Mouse (Mus musculus): ENCODE measurements around the gene Susd6.

The Susd6 gene

DNA sequence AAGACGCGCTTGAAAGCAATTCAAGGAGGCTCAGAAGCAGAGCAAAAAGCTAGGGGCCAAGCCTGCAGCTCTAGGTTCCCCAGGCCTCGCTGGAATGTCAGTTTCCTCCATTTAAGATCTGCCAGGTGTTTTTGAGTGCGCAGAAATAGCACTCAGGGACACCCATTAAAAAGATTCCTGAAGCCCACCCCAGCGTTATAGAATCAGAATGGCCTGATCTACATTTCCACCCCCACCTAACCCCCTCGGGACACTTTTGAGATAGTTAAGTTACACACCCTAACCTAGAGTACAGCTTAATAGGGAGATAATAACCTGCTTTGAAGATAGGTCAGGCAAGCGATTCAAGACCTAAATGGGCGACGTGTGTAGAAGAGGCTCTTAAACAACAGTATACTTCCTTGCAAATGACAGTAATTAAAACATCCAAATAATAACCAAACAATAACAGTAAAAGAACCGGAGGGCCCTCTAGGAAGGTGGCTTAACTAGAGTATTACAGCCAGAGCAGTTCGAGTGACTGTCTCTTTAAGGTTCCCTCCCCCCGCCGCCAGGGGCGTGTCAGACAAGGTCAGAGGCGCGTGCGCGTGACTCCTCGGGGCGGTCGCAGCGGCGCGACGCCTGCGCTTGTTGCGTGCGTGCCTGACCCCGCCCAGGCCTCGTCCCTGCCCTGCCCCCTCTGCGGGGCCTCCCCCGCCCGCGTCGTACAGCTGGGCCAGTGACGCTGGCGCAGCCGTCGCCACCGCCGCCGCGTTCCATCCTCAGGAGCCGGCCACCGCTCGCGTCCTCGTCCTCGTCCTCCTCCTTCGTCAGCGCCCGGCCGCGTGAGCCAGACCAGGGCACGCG is at the start of gene Susd6:
Gene Susd6 (plus strand): TSS at position 662 of the 846 bp plus-strand sequence.
- DNase-seq (ENCODE audit: low spot score in 2 of 2): peak; percentile 98 to 99

DNA sequence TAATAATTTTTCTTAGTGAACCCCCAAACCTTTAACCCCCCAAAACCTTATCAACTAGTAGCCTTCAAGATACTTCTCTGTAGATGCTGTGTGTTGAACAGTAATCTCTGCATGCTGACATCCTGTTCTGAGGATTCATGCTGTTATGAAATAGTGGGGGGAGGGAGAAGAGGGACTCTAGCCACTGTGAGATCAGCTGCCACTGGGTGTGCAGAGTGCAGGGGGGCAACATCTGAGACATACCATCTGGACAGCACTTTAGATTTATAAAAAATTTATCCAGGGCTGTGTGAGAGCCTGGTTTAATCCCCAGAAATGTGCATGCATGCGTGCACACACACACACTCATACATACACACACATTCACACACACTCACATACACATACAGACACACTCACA is 45.7 kb upstream of the Susd6 start:
- no peak for DNase-seq (ENCODE audit: low spot score in 2 of 2)

GRCm38 (mm10) chr12:80746031-80746813 is 44.1 kb upstream of the Susd6 start:
- no peak for DNase-seq (ENCODE audit: low spot score in 2 of 2)

- no peak for DNase-seq (ENCODE audit: low spot score in 2 of 2)
These were observed 38.8 kb upstream of the Susd6 start for GRCm38 (mm10) chr12:80751556-80751955.

- DNase-seq (ENCODE audit: low spot score in 2 of 2): peak; percentile 68 to 74
These were observed 32.4 kb upstream of the Susd6 start for GRCm38 (mm10) chr12:80757751-80758558.

GRCm38 (mm10) chr12:80758559-80759386 is 31.5 kb upstream of the Susd6 start:
- no peak for DNase-seq (ENCODE audit: low spot score in 2 of 2)

- no peak for DNase-seq (ENCODE audit: low spot score in 2 of 2)
These were observed 31.0 kb upstream of the Susd6 start for GRCm38 (mm10) chr12:80759387-80759712.

GRCm38 (mm10) chr12:80759713-80760395 is 30.5 kb upstream of the Susd6 start:
- DNase-seq (ENCODE audit: low spot score in 2 of 2): no peak

DNA sequence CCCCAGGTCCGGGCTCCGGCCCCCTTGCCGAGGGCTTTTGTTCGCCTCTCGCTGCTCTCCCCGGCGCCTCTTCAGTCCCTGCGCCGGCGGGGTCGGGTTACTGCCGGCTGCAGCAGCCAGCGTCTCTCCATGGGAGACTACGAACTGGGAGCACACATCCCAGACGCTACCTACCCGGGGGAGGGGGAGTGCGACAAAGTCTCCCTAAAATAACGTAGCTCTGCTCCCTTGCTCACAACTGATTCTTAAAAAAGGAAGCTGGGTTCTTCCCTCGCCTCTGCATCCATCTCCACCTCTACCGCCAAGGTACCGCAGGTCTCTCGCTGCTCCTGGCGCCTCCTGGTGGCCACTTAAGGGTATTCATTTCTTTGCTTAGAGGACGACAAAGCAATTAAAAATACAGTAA is 29.9 kb upstream of the Susd6 start, which contains the start of gene Ccdc177:
Gene Ccdc177 (minus strand): TSS at position 292 of the 406 bp plus-strand sequence.
- peak; percentile 53 to 81 for DNase-seq (ENCODE audit: low spot score in 2 of 2)

DNA sequence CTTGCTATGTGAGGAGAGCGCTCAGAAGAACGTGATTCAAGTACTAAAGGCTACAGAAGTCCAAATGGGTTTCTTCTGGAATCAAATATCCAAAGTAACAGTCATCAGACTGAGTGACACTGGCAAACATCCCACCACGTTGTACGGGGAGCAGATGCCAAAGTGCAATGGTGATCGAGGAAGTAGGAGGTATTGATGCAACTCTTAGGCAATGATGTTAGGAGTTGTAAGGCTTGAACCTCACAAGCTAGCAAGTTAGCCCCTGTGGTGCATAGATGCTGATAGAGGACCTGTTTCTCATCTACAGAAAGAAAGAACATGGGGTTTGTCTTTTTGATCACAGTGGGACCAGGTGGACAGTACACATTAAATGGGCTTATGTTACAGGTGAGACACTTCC is 27.3 kb upstream of the Susd6 start:
- no peak for DNase-seq (ENCODE audit: low spot score in 2 of 2)

DNA sequence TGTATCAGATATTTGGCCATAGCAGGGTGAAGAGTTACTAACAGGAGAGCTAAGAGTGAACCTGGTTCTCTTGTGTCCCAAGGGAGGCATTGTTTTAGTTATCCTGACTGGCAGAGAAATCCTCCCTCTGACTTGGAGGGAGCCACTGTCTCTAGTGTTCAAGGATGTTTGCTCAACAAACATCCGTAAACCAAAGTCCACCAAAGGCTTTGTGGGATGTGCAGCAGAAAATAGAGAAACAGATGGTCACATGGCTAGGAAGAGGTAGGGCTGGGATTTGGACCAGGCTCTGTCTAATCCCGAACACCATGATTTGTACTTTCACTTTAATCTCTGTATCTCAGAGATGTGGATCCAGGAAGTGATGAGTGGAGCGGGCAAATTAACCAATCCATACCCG is 26.2 kb upstream of the Susd6 start:
- no peak for DNase-seq (ENCODE audit: low spot score in 2 of 2)

DNA sequence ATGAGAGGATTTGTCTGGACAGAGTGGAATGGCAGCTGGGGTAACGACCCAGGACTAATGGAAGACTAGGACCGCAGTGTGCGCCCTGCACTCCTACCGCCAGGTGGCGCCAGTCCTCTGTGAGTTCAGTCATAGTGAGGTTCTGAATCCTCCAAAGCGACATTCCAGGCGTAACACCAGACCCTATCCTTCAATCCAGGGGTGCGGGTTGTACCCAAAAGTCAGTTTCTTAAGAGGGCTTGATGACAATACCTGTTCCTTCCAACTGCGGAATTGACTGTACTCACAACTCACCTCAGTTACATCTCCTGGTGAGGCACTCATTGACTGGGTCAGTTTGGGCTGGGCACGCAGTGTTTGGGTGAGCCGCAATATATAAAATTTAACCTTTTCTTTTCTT is 20.6 kb upstream of the Susd6 start:
- peak; percentile 54 to 75 for DNase-seq (ENCODE audit: low spot score in 2 of 2)

DNA sequence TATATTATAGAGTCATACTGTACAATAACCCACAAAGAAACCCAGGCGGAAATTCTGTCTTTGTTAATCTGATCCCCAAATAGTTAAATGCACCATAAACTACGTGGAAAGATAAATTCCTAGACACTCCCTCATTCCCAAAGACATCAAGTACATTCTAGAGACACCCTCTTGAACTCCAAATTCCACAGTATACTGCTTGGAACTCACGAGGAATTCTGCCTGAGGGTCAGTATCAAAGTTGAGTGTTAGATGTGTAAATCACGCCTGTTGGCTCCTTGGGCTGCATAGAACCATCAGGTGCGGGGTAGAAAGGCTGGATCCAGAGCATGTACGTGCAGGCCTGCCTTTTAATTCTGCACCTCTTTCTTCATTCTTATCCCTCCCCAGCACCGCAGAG is 15.5 kb upstream of the Susd6 start:
- DNase-seq (ENCODE audit: low spot score in 2 of 2): no peak

- DNase-seq (ENCODE audit: low spot score in 2 of 2): no peak
These were observed 14.2 kb upstream of the Susd6 start for GRCm38 (mm10) chr12:80776046-80776634.

DNA sequence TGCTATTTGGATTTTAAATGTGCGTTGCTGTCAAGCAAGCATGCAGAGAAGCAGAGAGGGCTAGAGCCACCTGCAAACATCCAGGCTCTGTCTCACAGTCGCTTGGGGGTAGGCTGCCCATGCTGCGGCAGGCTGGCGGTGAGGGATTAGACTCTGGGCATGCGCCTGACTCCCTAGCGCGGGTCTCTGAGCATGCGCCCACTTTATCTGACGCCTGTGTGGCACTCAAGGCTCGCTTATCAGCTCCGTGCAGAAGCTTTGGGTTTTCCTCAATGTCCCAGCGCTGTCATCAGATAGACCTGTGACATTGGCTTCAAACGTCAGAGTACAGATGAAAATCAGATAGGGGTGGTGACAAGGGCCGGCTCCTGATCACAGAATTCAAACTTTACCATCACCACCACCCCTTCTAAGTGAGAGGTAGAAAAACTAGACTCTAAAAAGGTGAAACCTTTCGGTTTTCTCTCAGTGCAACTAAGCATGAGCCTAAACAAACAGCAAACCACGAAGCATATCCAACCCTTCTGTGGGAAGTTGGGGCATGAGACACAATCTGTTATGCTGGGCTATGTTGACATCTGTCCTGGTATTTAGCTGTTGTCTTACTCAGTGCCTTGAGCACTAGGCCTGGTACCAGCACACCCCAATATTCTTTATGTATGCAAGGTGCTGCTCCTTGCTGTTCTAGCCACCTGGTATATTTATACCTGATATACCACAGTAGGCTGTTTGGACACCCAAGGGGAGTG is 11.9 kb upstream of the Susd6 start:
- DNase-seq (ENCODE audit: low spot score in 2 of 2): no peak

GRCm38 (mm10) chr12:80779760-80780159 is 10.6 kb upstream of the Susd6 start:
- DNase-seq (ENCODE audit: low spot score in 2 of 2): no peak

- DNase-seq (ENCODE audit: low spot score in 2 of 2): no peak
These were observed 8.1 kb upstream of the Susd6 start for GRCm38 (mm10) chr12:80782190-80782589.

DNA sequence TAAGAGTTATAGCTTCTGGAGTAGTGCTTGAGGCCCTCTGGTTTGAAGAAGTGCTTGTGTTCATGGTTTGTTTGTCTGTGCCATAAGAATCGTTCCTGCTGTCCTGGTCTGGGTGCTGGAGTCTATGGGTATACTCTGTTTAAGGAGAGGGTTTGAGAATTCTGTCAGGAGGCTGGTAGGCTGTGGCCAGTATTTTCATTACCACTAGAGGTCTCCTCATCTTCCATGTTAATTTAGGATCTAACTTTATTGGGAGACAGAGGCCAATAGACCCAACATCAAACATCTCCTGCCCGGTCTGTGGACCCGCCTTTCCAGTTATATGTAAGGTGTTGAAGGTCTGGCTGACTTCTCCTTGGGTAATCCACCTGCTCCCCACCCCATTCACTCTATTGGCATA is 7.4 kb upstream of the Susd6 start:
- DNase-seq (ENCODE audit: low spot score in 2 of 2): no peak

DNA sequence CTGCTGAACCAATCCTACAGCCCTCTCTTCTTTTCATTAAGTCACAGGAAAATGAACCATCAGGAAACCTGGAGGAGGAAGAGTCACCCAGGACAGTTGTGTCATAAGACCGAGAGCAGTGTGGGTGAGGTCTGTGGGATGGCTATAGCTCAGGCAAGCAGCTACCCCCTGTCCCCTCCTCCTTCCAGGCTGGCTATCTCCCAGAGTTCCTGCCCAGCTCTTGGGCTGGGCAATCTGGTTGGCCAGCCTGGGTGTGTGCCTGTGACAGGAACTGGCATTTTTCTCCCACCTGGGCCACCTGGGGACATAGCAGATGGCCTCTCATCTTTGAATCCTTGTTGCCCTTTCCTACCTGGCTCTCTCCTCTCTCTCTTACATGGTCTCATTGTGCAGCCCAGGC is 6.4 kb upstream of the Susd6 start:
- DNase-seq (ENCODE audit: low spot score in 2 of 2): no peak

GRCm38 (mm10) chr12:80785005-80785404 is 5.3 kb upstream of the Susd6 start:
- no peak for DNase-seq (ENCODE audit: low spot score in 2 of 2)

All from urinary bladder, postnatal 4 days (tissue).